17 mouse cellular contexts compared by ENCODE assay signal in genomic region chr2:132142606-132143005, GRCm38 (mm10). TPM values are rescaled to one million over a fixed set of nuclear protein-coding genes. Genes with fewer than 3 reads are reported as not detected.
DNase-seq lines count a peak whose midpoint lies in the region; ATAC-seq and TF ChIP-seq lines count a peak whose summit lies in the region.
"Had no signal": no experiment of that assay in that cellular context is flagged by ENCODE, and none has a peak within 500 bp of the region (broad histone marks: within the 10 kb centered on the region; RNA-seq: fewer than 3 reads in every experiment).

No protein-coding gene starts in this region.

- H3K27ac ChIP-seq in intestine, postnatal 0 days (ENCODE audit: low read depth, low read length): no peak overlapping the region
- no peak overlapping the region for H3K27ac ChIP-seq in intestine, embryonic 16.5 days (ENCODE audit: low read length)
- no peak overlapping the region for H3K27ac ChIP-seq in neural tube, embryonic 15.5 days (replicated peaks)
- no peak overlapping the region for H3K27ac ChIP-seq in MEL (ENCODE audit: control insufficient read depth, low read depth, low read length)
- H3K27ac ChIP-seq: embryonic facial prominence, embryonic 12.5 days; forebrain, embryonic 13.5 days; midbrain, embryonic 15.5 days; stomach, embryonic 15.5 days had no signal

- peaks cover 10% of the 10 kb centered on the region for H3K79me2 ChIP-seq in MEL (ENCODE audit: control insufficient read depth, insufficient read depth, low read length, poor library complexity)

- TF ChIP-seq EP300 in MEL (IDR thresholded peaks at IDR 0.05; ENCODE audit: low read depth in 1 of 2, low read length in 2 of 2): no peak

- TF ChIP-seq RAD21 in MEL (IDR thresholded peaks at IDR 0.05; ENCODE audit: low read depth, low read length): peak; percentile 28

- no peaks in the 10 kb centered on the region for H3K9me3 ChIP-seq in intestine, postnatal 0 days (ENCODE audit: control insufficient read depth)
- no peaks in the 10 kb centered on the region for H3K9me3 ChIP-seq in intestine, embryonic 16.5 days (ENCODE audit: control insufficient read depth, low read length)
- H3K9me3 ChIP-seq in neural tube, embryonic 15.5 days (replicated peaks): no peaks in the 10 kb centered on the region
- no peaks in the 10 kb centered on the region for H3K9me3 ChIP-seq in MEL (replicated peaks; ENCODE audit: insufficient read depth, low read length)
- H3K9me3 ChIP-seq: embryonic facial prominence, embryonic 12.5 days; forebrain, embryonic 13.5 days; midbrain, embryonic 15.5 days; stomach, embryonic 15.5 days had no signal

- no peak for ATAC-seq in intestine, postnatal 0 days
- ATAC-seq in intestine, embryonic 16.5 days: no peak
- no peak for ATAC-seq in neural tube, embryonic 15.5 days (ENCODE audit: low FRiP score)
- ATAC-seq in activated CD4-positive, CD25-positive, alpha-beta regulatory T cell, adult 4 months: no peak
- ATAC-seq: forebrain, embryonic 13.5 days; midbrain, embryonic 15.5 days had no signal

- H3K4me3 ChIP-seq in intestine, postnatal 0 days (ENCODE audit: low read depth, low read length): no peak overlapping the region
- no peak overlapping the region for H3K4me3 ChIP-seq in intestine, embryonic 16.5 days (ENCODE audit: low read length)
- H3K4me3 ChIP-seq in neural tube, embryonic 15.5 days (replicated peaks): no peak overlapping the region
- H3K4me3 ChIP-seq in MEL (ENCODE audit: control insufficient read depth in 1 of 2, insufficient read depth in 1 of 2, low read depth in 2 of 2, low read length in 2 of 2): no peak overlapping the region
- H3K4me3 ChIP-seq: embryonic facial prominence, embryonic 12.5 days; erythroblast, embryonic 14.5 days; forebrain, embryonic 13.5 days; midbrain, embryonic 15.5 days; stomach, embryonic 15.5 days had no signal

- no peak for DNase-seq in neural tube, embryonic 10.5 days (ENCODE audit: extremely low spot score, low spot score)
- DNase-seq in MEL (ENCODE audit: low read depth, low spot score): no peak
- no peak for DNase-seq in left cerebral cortex, postnatal 14 days (ENCODE audit: low spot score in 2 of 2)
- DNase-seq: cerebellum, adult 18-20 months; gastrocnemius, postnatal 25 days; lung, adult 18-20 months; right cerebral cortex, postnatal 14 days; thymus, adult 18-20 months had no signal

- intact Hi-C loops in left cerebral cortex, postnatal 14 days (cut with DNase I): loop anchor here (5.0 kb wide), 1 partner anchor 80 kb away; no protein-coding TSS in a partner anchor

- no peaks in the 10 kb centered on the region for H3K27me3 ChIP-seq in intestine, postnatal 0 days (replicated peaks; ENCODE audit: control insufficient read depth, insufficient read depth, low read length)
- no peaks in the 10 kb centered on the region for H3K27me3 ChIP-seq in intestine, embryonic 16.5 days (replicated peaks; ENCODE audit: control insufficient read depth, insufficient read depth, low read length)
- no peaks in the 10 kb centered on the region for H3K27me3 ChIP-seq in neural tube, embryonic 15.5 days (replicated peaks)
- peaks cover 2 to 3% of the 10 kb centered on the region in 2 experiments; a peak in 3 of 4 replicates for H3K27me3 ChIP-seq in MEL (ENCODE audit: control insufficient read depth in 1 of 2, insufficient read depth in 2 of 2, low read length in 2 of 2)
- H3K27me3 ChIP-seq: midbrain, embryonic 15.5 days; stomach, embryonic 15.5 days had no signal

- H3K4me1 ChIP-seq in intestine, postnatal 0 days (replicated peaks; ENCODE audit: control insufficient read depth, insufficient read depth, low read length): no peaks in the 10 kb centered on the region
- peaks cover 9% of the 10 kb centered on the region for H3K4me1 ChIP-seq in intestine, embryonic 16.5 days (ENCODE audit: control insufficient read depth, insufficient read depth, low read length)
- H3K4me1 ChIP-seq in neural tube, embryonic 15.5 days: peaks cover 35% of the 10 kb centered on the region
- H3K4me1 ChIP-seq in MEL (ENCODE audit: control insufficient read depth in 1 of 2, insufficient read depth in 2 of 2, low read length in 2 of 2): peaks cover 0 to 11% of the 10 kb centered on the region in 2 experiments; a peak in 2 of 4 replicates

- WGBS in intestine, postnatal 0 days: 88% methylated on average over 8 of the region's 8 CpGs
- 88% methylated on average over 8 of the region's 8 CpGs for WGBS in intestine, embryonic 16.5 days
- 90% methylated on average over 8 of the region's 8 CpGs for WGBS in neural tube, embryonic 15.5 days

- no peak for TF ChIP-seq POLR2A in MEL (IDR thresholded peaks at IDR 0.05; ENCODE audit: control insufficient read depth in 1 of 2, insufficient read depth in 1 of 2, low read depth in 1 of 2, low read length in 2 of 2, poor library complexity in 1 of 2)

- no peak overlapping the region for H3K4me2 ChIP-seq in intestine, postnatal 0 days (replicated peaks; ENCODE audit: low read depth)
- H3K4me2 ChIP-seq in intestine, embryonic 16.5 days (ENCODE audit: low read depth, low read length): no peak overlapping the region
- H3K4me2 ChIP-seq in neural tube, embryonic 15.5 days: 0 out of 2 replicates have a peak overlapping the region, but pooled peaks have one; percentile 5
- H3K4me2 ChIP-seq: embryonic facial prominence, embryonic 12.5 days; stomach, embryonic 15.5 days had no signal

- H3K9ac ChIP-seq in intestine, postnatal 0 days (ENCODE audit: low read depth, low read length): no peak overlapping the region
- H3K9ac ChIP-seq in intestine, embryonic 16.5 days (ENCODE audit: low read depth, low read length): no peak overlapping the region
- no peak overlapping the region for H3K9ac ChIP-seq in neural tube, embryonic 15.5 days (replicated peaks)
- H3K9ac ChIP-seq in MEL (ENCODE audit: control insufficient read depth, low read depth, low read length, poor library complexity, severe bottlenecking): no peak overlapping the region
- H3K9ac ChIP-seq: embryonic facial prominence, embryonic 12.5 days; forebrain, embryonic 13.5 days; midbrain, embryonic 15.5 days; stomach, embryonic 15.5 days had no signal

- TF ChIP-seq CTCF in intestine, postnatal 0 days (IDR thresholded peaks at IDR 0.05; ENCODE audit: low read depth): peak; percentile 47
- TF ChIP-seq CTCF in MEL (IDR thresholded peaks at IDR 0.05 in 2 of 3, conservative IDR thresholded peaks at IDR 0.05 in 1 of 3; ENCODE audit: control insufficient read depth in 1 of 3, insufficient read depth in 1 of 3, low read depth in 2 of 3, low read length in 3 of 3, poor library complexity in 1 of 3, severe bottlenecking in 1 of 3): peak in 2 of 3 experiments; percentile 27 to 29; a peak in 3 of 6 replicates

- H3K36me3 ChIP-seq in intestine, postnatal 0 days (ENCODE audit: control insufficient read depth, insufficient read depth): peaks cover 4% of the 10 kb centered on the region; the same call in 1 of the 2 replicates
- H3K36me3 ChIP-seq in intestine, embryonic 16.5 days (ENCODE audit: control insufficient read depth, insufficient read depth, low read length): peaks cover 2% of the 10 kb centered on the region; the same call in 1 of the 2 replicates
- H3K36me3 ChIP-seq in neural tube, embryonic 15.5 days: 0 out of 2 replicates have a peak, but pooled peaks cover 4% of the 10 kb centered on the region
- H3K36me3 ChIP-seq in MEL (ENCODE audit: control insufficient read depth in 1 of 2, insufficient read depth in 2 of 2, low read length in 2 of 2): peaks cover 0 to 5% of the 10 kb centered on the region in 2 experiments; a peak in 2 of 4 replicates
- H3K36me3 ChIP-seq: midbrain, embryonic 15.5 days; stomach, embryonic 15.5 days had no signal

TF ChIP-seq in MEL, 35 proteins besides CTCF, POLR2A, EP300 and RAD21:
- 0 out of 2 replicates have a peak, but pooled peaks have one; percentile 8 for TF ChIP-seq SMC3 (IDR thresholded peaks at IDR 0.05; ENCODE audit: low read depth, low read length)
- TF ChIP-seq CHD1 (IDR thresholded peaks at IDR 0.05; ENCODE audit: low read depth, low read length): no peak
TF ChIP-seq in MEL: peak in this region for 1.

RNA-seq across cellular contexts. Expression of gene Slc23a2, which starts 2.3 kb away (rescaled TPM):
- polyA plus RNA-seq in intestine, postnatal 0 days (2015; fragmentation: Nextera tagmentation; extraction: Ambion mirVana): 6.7 and 8.9 TPM in 2 replicates
- polyA plus RNA-seq in intestine, embryonic 16.5 days (2015; fragmentation: Nextera tagmentation; extraction: Ambion mirVana): 12.0 and 13.5 TPM in 2 replicates
- polyA plus RNA-seq in neural tube, embryonic 15.5 days (2015; fragmentation: Nextera tagmentation; extraction: Ambion mirVana): 33.1 and 36.8 TPM in 2 replicates
- 6.5 and 7.9 TPM in 2 replicates for total RNA-seq in MEL (2012; rRNA removed)
- 10 to 100 TPM in 1 of 2 experiments, not detected in 1; 10.3 TPM for polyA plus RNA-seq in MEL (2012; ENCODE audit: insufficient read depth in 1 of 2, insufficient read length in 2 of 2, low read depth in 1 of 2, low replicate concordance in 2 of 2, missing spikeins in 1 of 2)
- 100 to 1,000 TPM; 125 to 132 TPM for total RNA-seq in left cerebral cortex, postnatal 14 days (2021)
- 10 to 100 TPM in 1 of 2 experiments, 1 to 10 TPM in 1; 9.8 to 11.1 TPM for polyA plus RNA-seq in activated CD4-positive, CD25-positive, alpha-beta regulatory T cell, adult 4 months (2017; shearing (Covaris generic))
- polyA plus RNA-seq: erythroblast, embryonic 14.5 days had no signal
